Mouse (Mus musculus): Measurements from ENCODE around the gene Hecw2. TPM values are rescaled to one million over a fixed set of nuclear protein-coding genes. Genes with fewer than 3 reads are reported as not detected.

Hecw2 gene
- polyA plus RNA-seq, 1 experiment, result 0.47 TPM

GRCm38 (mm10) chr1:54046923-54047322 is 148.0 kb downstream of the Hecw2 start:
- WGBS, result 42% methylated on average over 1 of the region's 1 CpGs
- TF ChIP-seq POLR2A (IDR thresholded peaks at IDR 0.05; ENCODE audit: borderline replicate concordance, control insufficient read depth, low read depth, low read length) (no peak), CTCF (IDR thresholded peaks at IDR 0.05; ENCODE audit: control insufficient read depth, insufficient read depth, low read length) (no peak)

GRCm38 (mm10) chr1:54039062-54039461 is 155.9 kb downstream of the Hecw2 start:
- TF ChIP-seq POLR2A (IDR thresholded peaks at IDR 0.05; ENCODE audit: borderline replicate concordance, control insufficient read depth, low read depth, low read length) (no peak), CTCF (IDR thresholded peaks at IDR 0.05; ENCODE audit: control insufficient read depth, insufficient read depth, low read length) (no peak)
- Histone ChIP-seq H3K4me1 (ENCODE audit: control insufficient read depth, insufficient read depth, low read length) (no peaks in the 10 kb centered on the region), H3K4me3 (replicated peaks; ENCODE audit: control insufficient read depth, low read depth, low read length) (no peak overlapping the region), H3K27ac (ENCODE audit: control insufficient read depth, insufficient read depth, low read depth, low read length, poor library complexity) (no peak overlapping the region)
- WGBS, result 24% methylated on average over 2 of the region's 2 CpGs

More at GRCm38 (mm10) chr1:54046923-54047322, 148.0 kb downstream of the Hecw2 start:
- no peaks in the 10 kb centered on the region for H3K4me1 ChIP-seq (ENCODE audit: control insufficient read depth, insufficient read depth, low read length)
- no peak overlapping the region for H3K27ac ChIP-seq (ENCODE audit: control insufficient read depth, insufficient read depth, low read depth, low read length, poor library complexity)
- no peak overlapping the region for H3K4me3 ChIP-seq (replicated peaks; ENCODE audit: control insufficient read depth, low read depth, low read length)

GRCm38 (mm10) chr1:54017686-54018085 is 177.3 kb downstream of the Hecw2 start:
- Histone ChIP-seq H3K27ac (ENCODE audit: control insufficient read depth, insufficient read depth, low read depth, low read length, poor library complexity) (no peak overlapping the region), H3K4me1 (ENCODE audit: control insufficient read depth, insufficient read depth, low read length) (no peaks in the 10 kb centered on the region), H3K4me3 (replicated peaks; ENCODE audit: control insufficient read depth, low read depth, low read length) (no peak overlapping the region)
- no peak for TF ChIP-seq POLR2A (IDR thresholded peaks at IDR 0.05; ENCODE audit: borderline replicate concordance, control insufficient read depth, low read depth, low read length)
- TF ChIP-seq CTCF (IDR thresholded peaks at IDR 0.05; ENCODE audit: control insufficient read depth, insufficient read depth, low read length), result no peak
- 26% methylated on average over 2 of the region's 2 CpGs for WGBS

- no peak overlapping the region for H3K27ac ChIP-seq (ENCODE audit: control insufficient read depth, insufficient read depth, low read depth, low read length, poor library complexity)
- H3K4me3 ChIP-seq (replicated peaks; ENCODE audit: control insufficient read depth, low read depth, low read length), result no peak overlapping the region
- H3K4me1 ChIP-seq (ENCODE audit: control insufficient read depth, insufficient read depth, low read length), result no peaks in the 10 kb centered on the region
- TF ChIP-seq POLR2A (IDR thresholded peaks at IDR 0.05; ENCODE audit: borderline replicate concordance, control insufficient read depth, low read depth, low read length), result no peak
- TF ChIP-seq CTCF (IDR thresholded peaks at IDR 0.05; ENCODE audit: control insufficient read depth, insufficient read depth, low read length), result no peak
- 80% methylated on average over 4 of the region's 4 CpGs for WGBS
Observed at GRCm38 (mm10) chr1:54015739-54016138, 179.2 kb downstream of the Hecw2 start.

- 77% methylated on average over 3 of the region's 3 CpGs for WGBS
- no peak overlapping the region for H3K4me3 ChIP-seq (replicated peaks; ENCODE audit: control insufficient read depth, low read depth, low read length)
- H3K4me1 ChIP-seq (ENCODE audit: control insufficient read depth, insufficient read depth, low read length), result no peaks in the 10 kb centered on the region
- H3K27ac ChIP-seq (ENCODE audit: control insufficient read depth, insufficient read depth, low read depth, low read length, poor library complexity), result no peak overlapping the region
- TF ChIP-seq POLR2A (IDR thresholded peaks at IDR 0.05; ENCODE audit: borderline replicate concordance, control insufficient read depth, low read depth, low read length) (no peak), CTCF (IDR thresholded peaks at IDR 0.05; ENCODE audit: control insufficient read depth, insufficient read depth, low read length) (no peak)
Observed at GRCm38 (mm10) chr1:54012414-54012813, 182.6 kb downstream of the Hecw2 start.

- no peak for TF ChIP-seq POLR2A (IDR thresholded peaks at IDR 0.05; ENCODE audit: borderline replicate concordance, control insufficient read depth, low read depth, low read length)
- no peak for TF ChIP-seq CTCF (IDR thresholded peaks at IDR 0.05; ENCODE audit: control insufficient read depth, insufficient read depth, low read length)
- H3K4me3 ChIP-seq (replicated peaks; ENCODE audit: control insufficient read depth, low read depth, low read length), result no peak overlapping the region
- WGBS, result 78% methylated on average over 6 of the region's 6 CpGs
- H3K4me1 ChIP-seq (ENCODE audit: control insufficient read depth, insufficient read depth, low read length), result no peaks in the 10 kb centered on the region
- no peak overlapping the region for H3K27ac ChIP-seq (ENCODE audit: control insufficient read depth, insufficient read depth, low read depth, low read length, poor library complexity)
Observed at GRCm38 (mm10) chr1:54009418-54010064, 185.4 kb downstream of the Hecw2 start.

- Histone ChIP-seq H3K27ac (ENCODE audit: control insufficient read depth, insufficient read depth, low read depth, low read length, poor library complexity) (no peak overlapping the region), H3K4me3 (replicated peaks; ENCODE audit: control insufficient read depth, low read depth, low read length) (no peak overlapping the region), H3K4me1 (ENCODE audit: control insufficient read depth, insufficient read depth, low read length) (no peaks in the 10 kb centered on the region)
- TF ChIP-seq CTCF (IDR thresholded peaks at IDR 0.05; ENCODE audit: control insufficient read depth, insufficient read depth, low read length) (no peak), POLR2A (IDR thresholded peaks at IDR 0.05; ENCODE audit: borderline replicate concordance, control insufficient read depth, low read depth, low read length) (no peak)
- 30% methylated on average over 5 of the region's 5 CpGs for WGBS
Observed at GRCm38 (mm10) chr1:54005860-54006386, 189.0 kb downstream of the Hecw2 start.

GRCm38 (mm10) chr1:54003288-54003687 is 191.7 kb downstream of the Hecw2 start:
- Histone ChIP-seq H3K4me3 (replicated peaks; ENCODE audit: control insufficient read depth, low read depth, low read length) (no peak overlapping the region), H3K27ac (ENCODE audit: control insufficient read depth, insufficient read depth, low read depth, low read length, poor library complexity) (no peak overlapping the region), H3K4me1 (ENCODE audit: control insufficient read depth, insufficient read depth, low read length) (no peaks in the 10 kb centered on the region)
- TF ChIP-seq POLR2A (IDR thresholded peaks at IDR 0.05; ENCODE audit: borderline replicate concordance, control insufficient read depth, low read depth, low read length) (no peak), CTCF (IDR thresholded peaks at IDR 0.05; ENCODE audit: control insufficient read depth, insufficient read depth, low read length) (no peak)
- WGBS, result 66% methylated on average over 3 of the region's 3 CpGs
